Mouse (Mus musculus) heart, postnatal 4 days (tissue): ENCODE results near the gene Ubald2. TPM values are rescaled to one million over a fixed set of nuclear protein-coding genes. Genes with fewer than 3 reads are reported as not detected.
A peak's percentile ranks its signal among the peaks of the same experiment; 100 is the strongest.
"Not testable (repeated sequence)": the region's sequence is repeated elsewhere in the genome, so short reads cannot be mapped to it uniquely, and the experiment has no call there.

ENCODE experiments used
- DNase-seq: peaks from one replicate; pipeline ENCODE4 v3.0.0; 2021
- total RNA-seq, 2 experiments: library from RNA; stranded (reverse); gene quantifications; 2 replicates each; pipeline ENCODE4 v1.2.3; 2021

Ubald2 gene
- total RNA-seq, result 10 to 100 TPM; 52.8 to 55.5 TPM

- DNase-seq, result peak; percentile 99
Measured at GRCm38 (mm10) chr11:116433356-116434286, at the start of gene Ubald2. TSS of gene Ubald2 (plus strand) at chr11:116434094.

GRCm38 (mm10) chr11:116384171-116384570 lies 49.7 kb upstream of the Ubald2 start:
- DNase-seq, result no peak

- no peak for DNase-seq
Measured at GRCm38 (mm10) chr11:116385999-116386398, 47.9 kb upstream of the Ubald2 start.

- peak; percentile 30 for DNase-seq
Measured at GRCm38 (mm10) chr11:116387086-116388071, 46.5 kb upstream of the Ubald2 start.

GRCm38 (mm10) chr11:116388841-116389480 lies 44.9 kb upstream of the Ubald2 start:
- DNase-seq, result peak; percentile 53

- DNase-seq, result no peak
Measured at GRCm38 (mm10) chr11:116394769-116395168, 39.1 kb upstream of the Ubald2 start.

- no peak for DNase-seq
Measured at GRCm38 (mm10) chr11:116396276-116396933, 37.5 kb upstream of the Ubald2 start.

- no peak for DNase-seq
Measured at GRCm38 (mm10) chr11:116396934-116397330, 37.0 kb upstream of the Ubald2 start.

- DNase-seq, result no peak
Measured at GRCm38 (mm10) chr11:116397517-116398347, 36.2 kb upstream of the Ubald2 start.

GRCm38 (mm10) chr11:116398348-116398677 lies 35.6 kb upstream of the Ubald2 start:
- no peak for DNase-seq

- DNase-seq, result no peak
Measured at GRCm38 (mm10) chr11:116400560-116400959, 33.3 kb upstream of the Ubald2 start.

- no peak for DNase-seq
Measured at GRCm38 (mm10) chr11:116405601-116406000, 28.3 kb upstream of the Ubald2 start.

GRCm38 (mm10) chr11:116406231-116406728 lies 27.6 kb upstream of the Ubald2 start:
- DNase-seq, result no peak

GRCm38 (mm10) chr11:116409008-116409407 lies 24.9 kb upstream of the Ubald2 start:
- no peak for DNase-seq

- DNase-seq, result not testable (repeated sequence)
Measured at GRCm38 (mm10) chr11:116410415-116410814, 23.5 kb upstream of the Ubald2 start.

- DNase-seq, result no peak
Measured at GRCm38 (mm10) chr11:116411582-116411981, 22.3 kb upstream of the Ubald2 start.

- peak; percentile 24 for DNase-seq
Measured at GRCm38 (mm10) chr11:116412028-116412827, 21.7 kb upstream of the Ubald2 start.

GRCm38 (mm10) chr11:116412904-116413630 lies 20.8 kb upstream of the Ubald2 start, which contains the start of gene Rnf157:
TSS of gene Rnf157 (minus strand) at chr11:116413032.
- peak; percentile 86 for DNase-seq

- no peak for DNase-seq
Measured at GRCm38 (mm10) chr11:116413631-116414022, 20.3 kb upstream of the Ubald2 start.
